Mouse (Mus musculus): ENCODE measurements around the gene Nr1d1. TPM values are rescaled to one million over a fixed set of nuclear protein-coding genes. Genes with fewer than 3 reads are reported as not detected.

The Nr1d1 gene
- polyA plus RNA-seq, 1 experiment from 2014 or later: 2.6 TPM

DNA sequence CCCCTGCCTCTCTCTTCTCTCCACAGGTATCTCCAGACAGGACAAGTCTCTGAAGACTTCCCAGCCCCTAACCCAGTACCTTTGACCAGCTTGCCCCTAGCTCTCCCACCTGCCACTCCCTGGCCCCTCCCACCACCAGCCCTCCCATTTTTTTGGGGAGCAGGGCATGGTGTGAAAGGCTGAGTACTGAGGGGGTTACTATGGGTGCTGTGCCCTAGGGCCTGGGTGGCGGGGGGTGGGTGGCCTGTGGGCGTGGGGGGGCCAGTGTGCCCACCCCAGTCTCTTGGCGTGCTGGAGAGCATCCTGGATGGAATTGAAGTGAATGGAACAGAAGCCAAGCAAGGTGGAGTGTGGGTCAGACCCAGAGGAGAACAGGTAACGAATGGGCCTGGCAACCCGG lies 21.9 kb downstream of the Nr1d1 start:
- 0 out of 2 replicates have a peak overlapping the region, but pooled peaks have one; percentile 1 for H3K9ac ChIP-seq
- H3K9me3 ChIP-seq: no peaks in the 10 kb centered on the region
- WGBS: 91% methylated on average over 5 of the region's 5 CpGs
- ATAC-seq: no peak
- H3K27ac ChIP-seq: peak overlapping the region; percentile 93
- H3K4me1 ChIP-seq (replicated peaks): peaks cover 75% of the 10 kb centered on the region
- H3K27me3 ChIP-seq (replicated peaks): no peaks in the 10 kb centered on the region
- H3K4me2 ChIP-seq (replicated peaks): no peak overlapping the region
- H3K4me3 ChIP-seq (replicated peaks): no peak overlapping the region
- H3K36me3 ChIP-seq: peaks cover 29% of the 10 kb centered on the region

DNA sequence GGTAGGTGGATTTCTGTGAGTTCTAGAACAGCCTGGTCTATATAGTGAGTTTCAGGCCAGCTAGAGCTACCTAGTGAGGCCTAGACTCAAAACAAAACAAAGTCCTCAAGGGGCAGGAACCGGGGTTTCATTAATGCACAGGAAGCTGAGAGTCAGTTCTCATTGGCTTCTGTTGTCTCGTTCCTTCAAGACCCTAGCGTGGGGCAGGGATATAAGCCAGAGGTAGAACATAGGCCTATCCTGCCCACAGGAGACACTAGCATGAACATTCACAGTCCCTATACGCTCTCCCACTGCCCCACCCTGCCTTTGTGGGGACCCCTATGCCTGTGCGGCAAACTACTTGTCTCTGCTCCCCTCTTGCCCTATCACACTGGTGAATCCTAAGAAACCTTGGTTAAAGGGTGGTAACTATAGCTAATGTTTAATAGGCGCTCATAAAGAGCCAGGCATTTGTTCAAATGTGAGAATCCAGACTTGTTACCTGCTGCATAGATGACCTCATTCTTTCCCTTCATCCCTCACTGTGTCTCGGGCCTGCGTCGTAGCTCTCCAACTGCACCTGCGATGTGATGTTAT lies 22.5 kb downstream of the Nr1d1 start:
- Histone ChIP-seq H3K4me2 (replicated peaks) (peak overlapping the region; percentile 62), H3K4me1 (replicated peaks) (peaks cover 81% of the 10 kb centered on the region), H3K9me3 (no peaks in the 10 kb centered on the region), H3K9ac (peak overlapping the region; percentile 18; the same call in 1 of the 2 replicates), H3K27ac (peak overlapping the region; percentile 93), H3K36me3 (peaks cover 26% of the 10 kb centered on the region; the same call in 1 of the 2 replicates), H3K27me3 (replicated peaks) (no peaks in the 10 kb centered on the region), H3K4me3 (replicated peaks) (0 out of 2 replicates have a peak overlapping the region, but pooled peaks have one; percentile 2)
- 55% methylated on average over 10 of the region's 10 CpGs for WGBS
- ATAC-seq: no peak

DNA sequence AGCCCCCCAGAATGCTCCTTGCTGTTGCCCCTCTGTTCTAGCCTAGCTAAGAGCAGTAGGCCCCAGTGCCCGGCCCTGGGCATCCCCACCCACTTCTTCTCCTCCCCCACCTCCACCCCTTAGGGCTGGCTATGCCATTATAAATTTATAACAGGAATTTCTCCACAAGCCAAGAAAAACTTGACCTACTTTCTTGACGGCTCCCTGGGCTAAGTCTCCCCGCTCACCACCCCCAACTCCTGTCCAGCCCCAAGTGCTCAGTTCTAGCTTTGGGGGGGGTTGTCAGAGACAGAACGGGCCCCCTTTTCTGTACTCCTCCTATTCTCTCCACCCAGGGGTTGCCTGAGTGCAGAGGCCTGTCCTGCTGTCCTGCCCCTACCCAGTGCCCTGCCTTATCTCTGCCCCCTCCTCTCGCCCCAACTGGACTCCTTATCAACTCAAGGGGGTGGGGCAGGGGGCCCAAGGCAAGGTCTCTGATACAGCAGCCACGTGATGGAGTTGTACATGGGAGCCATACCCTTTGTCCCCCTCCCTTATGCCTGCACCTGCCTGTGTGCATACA lies 23.8 kb downstream of the Nr1d1 start:
- Histone ChIP-seq H3K9me3 (no peaks in the 10 kb centered on the region), H3K36me3 (0 out of 2 replicates have a peak, but pooled peaks cover 13% of the 10 kb centered on the region), H3K4me3 (replicated peaks) (peak overlapping the region; percentile 19), H3K27me3 (replicated peaks) (no peaks in the 10 kb centered on the region), H3K4me1 (replicated peaks) (peaks cover 91% of the 10 kb centered on the region), H3K4me2 (replicated peaks) (peak overlapping the region; percentile 62), H3K27ac (peak overlapping the region; percentile 93), H3K9ac (peak overlapping the region; percentile 42)
- WGBS: 22% methylated on average over 6 of the region's 6 CpGs
- ATAC-seq: peak; percentile 84

DNA sequence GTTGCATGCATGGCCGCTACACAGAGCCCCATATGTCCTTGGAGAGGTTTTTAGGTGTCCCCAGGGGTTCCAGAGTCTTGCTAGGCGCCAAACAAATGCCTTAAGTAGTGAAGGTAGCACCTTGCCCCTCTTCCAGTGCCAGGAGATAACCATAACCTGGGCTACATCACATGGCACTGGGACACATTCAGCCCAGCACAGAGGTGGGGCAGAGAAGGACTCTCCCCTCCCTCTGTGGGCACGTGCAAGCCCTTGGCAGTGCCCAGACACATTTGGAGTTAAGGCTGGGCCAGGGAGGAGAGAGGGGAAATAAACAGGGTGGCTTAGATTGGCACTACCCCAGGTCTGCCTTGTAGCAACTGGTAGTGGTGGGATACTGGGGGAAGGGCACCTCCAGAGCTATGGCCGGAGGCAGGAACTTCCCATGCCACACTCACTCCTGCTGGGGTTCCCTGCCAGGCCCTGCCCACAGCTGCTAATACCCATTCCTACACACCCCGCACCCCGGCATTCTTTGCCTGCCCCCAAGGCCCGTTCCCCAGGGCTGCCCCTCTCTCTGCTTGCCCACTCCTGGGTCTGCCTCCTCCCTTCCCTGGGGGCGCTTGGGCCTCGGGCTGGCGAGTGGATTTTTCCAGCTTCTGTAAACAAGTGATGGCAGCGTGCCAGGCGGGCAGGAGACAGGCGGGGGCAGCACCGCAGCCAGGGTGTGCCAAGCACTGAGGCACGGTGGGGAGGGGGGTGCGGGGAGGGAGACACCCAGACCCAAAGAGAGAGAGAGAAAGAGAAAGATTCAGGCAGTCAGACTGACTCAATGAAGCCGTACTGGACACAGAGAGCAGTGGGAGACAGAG lies 24.6 kb downstream of the Nr1d1 start:
- peak; percentile 5 for ATAC-seq
- H3K4me3 ChIP-seq (replicated peaks): peak overlapping the region; percentile 19
- H3K27me3 ChIP-seq (replicated peaks): no peaks in the 10 kb centered on the region
- peaks cover 92% of the 10 kb centered on the region for H3K4me1 ChIP-seq (replicated peaks)
- peak overlapping the region; percentile 42 for H3K9ac ChIP-seq
- H3K9me3 ChIP-seq: no peaks in the 10 kb centered on the region
- 0 out of 2 replicates have a peak, but pooled peaks cover 7% of the 10 kb centered on the region for H3K36me3 ChIP-seq
- WGBS: 21% methylated on average over 17 of the region's 17 CpGs
- peak overlapping the region; percentile 62 for H3K4me2 ChIP-seq (replicated peaks)
- peak overlapping the region; percentile 93 for H3K27ac ChIP-seq

DNA sequence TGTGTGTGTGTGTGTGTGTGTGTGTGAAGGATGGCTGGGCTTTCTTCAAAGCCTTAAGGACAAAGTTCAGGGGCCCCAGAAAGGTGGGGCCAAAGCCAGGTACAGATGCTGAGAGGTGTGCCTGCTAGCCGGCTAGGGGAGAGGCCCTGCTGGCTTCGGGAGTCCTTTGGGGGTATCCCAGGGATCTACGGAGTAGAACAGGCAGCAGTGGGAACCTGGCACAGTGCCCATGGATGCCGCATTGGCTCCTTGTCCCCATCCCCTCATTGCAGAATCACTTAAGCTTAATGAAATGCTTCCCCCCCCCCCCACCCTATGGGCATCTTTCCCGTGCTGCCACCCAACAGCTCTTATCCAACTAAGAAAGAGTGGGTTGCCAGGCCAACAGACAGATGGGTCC lies 25.4 kb downstream of the Nr1d1 start:
- peak; percentile 18 for ATAC-seq
- H3K4me2 ChIP-seq (replicated peaks): peak overlapping the region; percentile 62
- no peaks in the 10 kb centered on the region for H3K27me3 ChIP-seq (replicated peaks)
- 23% methylated on average over 5 of the region's 5 CpGs for WGBS
- H3K36me3 ChIP-seq: 0 out of 2 replicates have a peak, but pooled peaks cover 7% of the 10 kb centered on the region
- H3K9ac ChIP-seq: 0 out of 2 replicates have a peak overlapping the region, but pooled peaks have one; percentile 27
- peak overlapping the region; percentile 19; the same call in 1 of the 2 replicates for H3K4me3 ChIP-seq (replicated peaks)
- H3K4me1 ChIP-seq (replicated peaks): peaks cover 96% of the 10 kb centered on the region
- no peaks in the 10 kb centered on the region for H3K9me3 ChIP-seq
- H3K27ac ChIP-seq: peak overlapping the region; percentile 93

DNA sequence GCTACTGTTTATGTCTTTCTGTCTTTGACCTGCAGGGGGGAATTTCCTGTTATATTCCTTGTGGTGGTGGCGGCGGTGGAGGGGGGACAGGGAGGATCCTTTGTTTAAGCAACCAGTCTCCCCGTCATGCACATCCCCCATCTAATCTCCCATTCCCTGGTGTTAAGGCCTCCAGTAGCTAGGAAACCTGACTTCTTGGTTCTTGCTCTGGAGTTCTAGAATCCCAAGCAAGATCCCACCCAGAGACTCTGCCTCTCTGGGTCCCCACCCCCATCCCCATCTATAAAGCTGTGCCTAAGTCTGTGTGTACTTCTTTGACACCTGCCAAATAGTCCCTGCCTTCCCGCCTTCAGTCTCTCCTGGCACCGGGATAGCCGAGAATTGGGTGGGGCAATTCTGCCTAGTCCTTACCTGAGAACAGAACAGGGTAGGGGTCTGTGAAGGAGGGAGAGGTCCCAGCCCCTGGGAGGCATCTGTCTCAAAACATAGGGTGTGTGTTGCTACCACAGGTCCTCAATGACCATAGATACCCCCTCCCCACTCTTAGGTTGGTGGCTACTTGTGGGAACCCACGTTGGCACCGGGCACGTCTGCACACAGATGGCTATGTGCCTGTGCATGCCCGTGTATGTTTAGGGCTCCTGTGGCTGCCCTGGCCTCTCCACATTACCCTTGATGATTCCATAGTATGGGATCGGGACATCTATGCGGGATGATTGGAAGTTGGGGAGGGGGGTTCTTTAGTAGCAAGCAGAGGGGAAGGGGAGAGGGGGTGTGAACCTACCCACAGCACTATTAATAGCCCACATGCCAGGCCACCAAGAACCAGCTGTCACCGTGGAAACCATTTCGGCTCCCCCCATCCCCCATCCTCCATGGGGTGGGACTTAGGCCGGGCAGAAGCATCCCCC lies 26.4 kb downstream of the Nr1d1 start:
- H3K9me3 ChIP-seq: no peaks in the 10 kb centered on the region
- no peak overlapping the region; the same call in 1 of the 2 replicates for H3K4me3 ChIP-seq (replicated peaks)
- H3K9ac ChIP-seq: peak overlapping the region; percentile 27
- H3K4me2 ChIP-seq (replicated peaks): peak overlapping the region; percentile 62
- H3K27ac ChIP-seq: peak overlapping the region; percentile 93
- 0 out of 2 replicates have a peak, but pooled peaks cover 7% of the 10 kb centered on the region for H3K36me3 ChIP-seq
- H3K4me1 ChIP-seq (replicated peaks): peaks cover 96% of the 10 kb centered on the region
- no peak for ATAC-seq
- no peaks in the 10 kb centered on the region for H3K27me3 ChIP-seq (replicated peaks)
- 16% methylated on average over 15 of the region's 15 CpGs for WGBS

DNA sequence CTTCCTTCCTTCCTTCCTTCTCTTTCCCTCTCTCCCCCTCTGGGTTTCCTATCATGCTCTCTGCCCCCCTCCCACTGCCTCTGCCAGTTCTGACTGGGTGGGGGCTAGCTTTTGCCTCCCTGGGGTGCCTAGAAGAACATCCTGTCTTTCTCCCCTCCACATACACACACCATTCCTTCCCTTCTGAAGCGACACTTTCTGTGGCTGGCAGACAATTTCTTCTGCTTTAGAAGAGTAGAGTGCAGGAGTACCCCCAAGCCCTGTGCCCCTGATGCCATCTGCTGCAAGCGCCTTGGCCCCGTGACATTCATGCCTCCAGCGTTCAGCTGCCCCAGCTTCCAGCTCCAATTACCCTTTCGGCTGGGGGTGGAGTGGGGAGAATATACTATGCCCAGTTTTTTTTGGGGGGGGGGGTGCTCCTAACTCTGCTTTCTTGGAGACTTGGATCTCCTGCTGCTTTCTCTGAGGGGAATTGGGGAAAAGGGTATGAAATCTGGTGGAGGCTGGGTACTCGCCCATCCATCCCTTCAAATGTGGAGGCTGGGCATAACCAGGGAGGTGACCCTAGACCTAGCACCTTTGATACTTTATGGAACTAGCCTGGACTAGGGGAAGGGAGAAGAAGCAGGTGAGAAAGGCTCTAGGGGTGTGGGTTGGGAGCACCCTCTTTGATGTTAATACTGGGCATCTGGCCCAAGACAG lies 27.2 kb downstream of the Nr1d1 start:
- no peaks in the 10 kb centered on the region for H3K27me3 ChIP-seq (replicated peaks)
- H3K9me3 ChIP-seq: no peaks in the 10 kb centered on the region
- no peaks in the 10 kb centered on the region for H3K36me3 ChIP-seq
- peak overlapping the region; percentile 20 for H3K9ac ChIP-seq
- ATAC-seq: no peak
- H3K27ac ChIP-seq: peak overlapping the region; percentile 93
- 23% methylated on average over 6 of the region's 6 CpGs for WGBS
- peaks cover 95% of the 10 kb centered on the region for H3K4me1 ChIP-seq (replicated peaks)
- peak overlapping the region; percentile 62 for H3K4me2 ChIP-seq (replicated peaks)
- 0 out of 2 replicates have a peak overlapping the region, but pooled peaks have one; percentile 10 for H3K4me3 ChIP-seq (replicated peaks)

DNA sequence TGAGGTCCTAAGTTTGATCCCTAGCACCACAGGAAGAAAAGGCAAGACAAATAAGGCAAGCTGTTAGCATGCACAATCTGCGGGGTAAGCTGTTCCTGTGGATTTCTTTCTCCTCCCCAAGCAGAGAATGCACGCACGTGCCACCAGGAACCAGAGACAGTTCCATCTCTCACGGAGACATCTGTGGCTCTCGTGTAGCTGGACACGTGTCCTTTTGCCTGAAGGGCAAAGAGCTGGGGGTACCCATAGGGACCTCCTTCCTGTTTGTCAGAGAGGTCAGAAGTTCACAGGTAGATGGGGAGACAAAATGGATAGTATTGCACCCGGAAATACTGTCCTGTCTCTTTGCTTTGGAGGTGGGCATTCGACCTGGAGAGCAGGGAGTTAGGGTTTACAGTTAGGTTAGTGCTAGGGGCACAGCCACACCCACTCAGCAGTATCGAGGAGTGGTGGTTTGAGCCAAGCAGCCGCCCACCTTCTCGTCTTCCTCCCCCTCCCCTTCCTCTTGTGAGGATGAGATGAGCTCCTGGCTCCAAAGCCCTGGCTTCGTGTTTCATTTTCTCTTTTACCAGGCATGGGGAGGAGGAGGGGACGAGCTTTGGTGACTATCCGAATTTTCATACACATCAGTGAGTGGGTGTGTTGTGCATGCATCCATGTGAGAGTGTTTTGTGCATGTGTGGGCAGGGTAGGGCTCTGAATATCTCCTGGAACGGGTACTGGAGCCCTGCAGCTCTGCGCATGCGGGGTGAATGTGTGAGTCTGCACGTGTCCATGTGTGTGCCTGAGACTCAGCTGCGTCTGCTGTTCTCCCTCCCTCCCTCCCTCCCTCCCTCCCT lies 28.1 kb downstream of the Nr1d1 start:
- 1% methylated on average over 19 of the region's 19 CpGs for WGBS
- Histone ChIP-seq H3K36me3 (no peaks in the 10 kb centered on the region), H3K9me3 (no peaks in the 10 kb centered on the region), H3K27ac (peak overlapping the region; percentile 93), H3K4me3 (replicated peaks) (peak overlapping the region; percentile 20), H3K4me1 (replicated peaks) (peaks cover 89% of the 10 kb centered on the region), H3K4me2 (replicated peaks) (peak overlapping the region; percentile 86), H3K27me3 (replicated peaks) (no peaks in the 10 kb centered on the region), H3K9ac (peak overlapping the region; percentile 15; the same call in 1 of the 2 replicates)
- ATAC-seq: peak; percentile 38

DNA sequence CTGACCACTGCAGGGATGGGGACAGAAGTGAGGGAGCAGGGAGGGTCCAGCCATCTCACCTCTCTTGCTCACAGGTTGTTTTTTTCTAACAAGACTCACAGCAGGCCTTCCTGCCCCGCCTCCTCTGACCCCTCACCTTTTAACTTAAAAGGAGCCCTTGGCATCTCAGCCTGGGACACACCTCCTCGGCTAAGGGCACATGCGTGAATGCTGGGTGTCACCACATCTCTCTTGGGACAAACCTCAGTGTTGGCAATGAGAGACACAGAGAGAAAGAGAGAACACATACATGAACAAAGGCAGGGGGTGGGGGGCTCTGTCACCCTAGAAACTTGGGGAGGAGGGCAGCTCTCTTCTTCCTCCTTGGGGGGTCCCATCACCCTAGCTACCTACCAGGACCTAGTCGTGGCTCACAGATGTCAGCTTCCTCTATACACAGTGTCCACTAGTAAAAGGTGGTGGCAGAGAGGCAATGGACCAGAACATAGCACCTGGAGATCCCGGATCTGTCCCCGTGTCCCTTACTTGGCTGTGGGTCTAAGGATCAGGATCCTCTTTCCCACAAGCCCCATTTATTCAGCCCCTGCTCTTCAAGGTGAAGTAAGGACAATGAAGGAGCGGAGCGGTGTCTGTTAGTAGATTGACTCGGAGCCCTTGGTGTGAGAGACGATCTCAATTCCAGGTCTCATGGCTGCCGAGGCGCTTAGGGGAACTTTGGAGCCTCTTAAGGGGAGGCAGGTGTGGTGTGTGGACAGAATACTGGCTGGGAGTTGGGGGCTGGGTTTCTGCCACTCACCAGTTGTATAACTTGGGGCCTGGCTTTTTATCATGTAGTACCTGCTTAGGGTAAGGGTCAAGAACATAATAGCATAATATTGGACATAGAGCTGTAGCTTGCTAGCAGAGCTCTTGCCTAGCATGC lies 28.9 kb downstream of the Nr1d1 start:
- ATAC-seq: no peak
- H3K36me3 ChIP-seq: no peaks in the 10 kb centered on the region
- no peaks in the 10 kb centered on the region for H3K9me3 ChIP-seq
- H3K27ac ChIP-seq: peak overlapping the region; percentile 93
- peak overlapping the region; percentile 86 for H3K4me2 ChIP-seq (replicated peaks)
- H3K4me3 ChIP-seq (replicated peaks): 0 out of 2 replicates have a peak overlapping the region, but pooled peaks have one; percentile 7
- H3K4me1 ChIP-seq (replicated peaks): peaks cover 81% of the 10 kb centered on the region
- H3K9ac ChIP-seq: peak overlapping the region; percentile 18
- WGBS: 37% methylated on average over 12 of the region's 12 CpGs
- H3K27me3 ChIP-seq (replicated peaks): no peaks in the 10 kb centered on the region

Measured in intestine, embryonic 15.5 days (tissue).